Mouse (Mus musculus) intestine, embryonic 15.5 days (tissue): ENCODE data around the gene Hsd11b2. TPM values are rescaled to one million over a fixed set of nuclear protein-coding genes. Genes with fewer than 3 reads are reported as not detected.
A peak's percentile ranks its signal among the peaks of the same experiment; 100 is the strongest.
"Not testable (repeated sequence)": the region's sequence is repeated elsewhere in the genome, so short reads cannot be mapped to it uniquely, and the experiment has no call there.

Experiments
- ATAC-seq: fragments of 200-750 bp; cut with Nextera tagmentation; 2 replicates; pipeline ENCODE4 v1.8.0; 2017; ENCODE audit warnings: moderate TSS enrichment, moderate library complexity
- H3K27ac ChIP-seq: fragments of 300-500 bp; sonication (generic); 2 replicates; pipeline ENCODE4 v1.5.1; 2015; ENCODE audit warnings: mild to moderate bottlenecking, inconsistent platforms
- H3K27me3 ChIP-seq: fragments of 300-500 bp; sonication (generic); replicated peaks from 2 replicates; pipeline ENCODE4 v1.6.1; 2015; ENCODE audit warnings: inconsistent platforms
- H3K36me3 ChIP-seq: fragments of 300-500 bp; sonication (generic); 2 replicates; pipeline ENCODE4 v1.6.1; 2015; ENCODE audit warnings: inconsistent platforms
- H3K4me1 ChIP-seq: fragments of 300-500 bp; sonication (generic); replicated peaks from 2 replicates; pipeline ENCODE4 v1.6.1; 2015; ENCODE audit warnings: inconsistent platforms
- H3K4me2 ChIP-seq: fragments of 300-500 bp; sonication (generic); replicated peaks from 2 replicates; pipeline ENCODE4 v1.6.1; 2015; ENCODE audit warnings: mild to moderate bottlenecking, inconsistent platforms
- H3K4me3 ChIP-seq: fragments of 300-500 bp; sonication (generic); replicated peaks from 2 replicates; pipeline ENCODE4 v1.5.1; 2015; ENCODE audit warnings: inconsistent platforms
- H3K9ac ChIP-seq: fragments of 300-500 bp; sonication (generic); 2 replicates; pipeline ENCODE4 v1.6.1; 2015; ENCODE audit warnings: inconsistent platforms
- H3K9me3 ChIP-seq: fragments of 300-500 bp; sonication (generic); 2 replicates; pipeline ENCODE4 v1.6.1; 2016; ENCODE audit warnings: inconsistent platforms
- WGBS: fragments of 180-500 bp; shearing (Covaris S2); methylation state at CpG from one replicate; pipeline ENCODE4 v1.1.7; 2015; 5-methylcytosine and 5-hydroxymethylcytosine counted together
- polyA plus RNA-seq: library from polyadenylated mRNA; unstranded; fragments of >200 nt; fragmentation: Nextera tagmentation; extraction: Ambion mirVana; gene quantifications from 2 replicates; pipeline ENCODE4 v1.2.1, GENCODE M21; 2015

The Hsd11b2 gene
- polyA plus RNA-seq, 1 experiment from 2014 or later = 2.7 TPM

GRCm38 (mm10) chr8:105549506-105549905, 31.0 kb downstream of the Hsd11b2 start:
- no peak overlapping the region for H3K27ac ChIP-seq
- H3K9ac ChIP-seq = no peak overlapping the region
- H3K27me3 ChIP-seq = no peaks in the 10 kb centered on the region
- no peak overlapping the region for H3K4me2 ChIP-seq
- H3K4me1 ChIP-seq = peaks cover 12% of the 10 kb centered on the region
- no peaks in the 10 kb centered on the region for H3K9me3 ChIP-seq
- no peak for ATAC-seq
- no peaks in the 10 kb centered on the region for H3K36me3 ChIP-seq
- H3K4me3 ChIP-seq = no peak overlapping the region
- WGBS = 78% methylated on average over 1 of the region's 1 CpGs

DNA sequence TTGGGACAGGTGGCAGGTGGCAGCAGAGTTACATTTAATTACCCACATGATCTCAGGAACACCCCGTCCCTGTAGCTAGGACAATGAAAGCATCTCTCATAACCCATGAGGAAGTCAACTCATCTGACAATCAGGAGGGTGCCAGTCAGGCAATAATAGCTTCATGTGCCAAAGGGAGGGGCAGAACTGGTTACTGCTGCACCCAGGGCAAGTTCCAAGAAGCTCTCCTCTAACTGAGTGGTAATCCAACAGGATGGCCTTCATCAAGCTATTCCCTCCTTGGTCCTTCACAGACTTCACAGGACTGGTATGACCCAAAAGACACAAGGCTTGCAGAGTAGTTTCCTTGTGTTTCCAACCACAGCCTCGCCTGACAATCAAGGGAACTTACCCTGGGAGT, 31.5 kb downstream of the Hsd11b2 start:
- Histone ChIP-seq H3K36me3 (no peaks in the 10 kb centered on the region), H3K4me3 (no peak overlapping the region), H3K9ac (no peak overlapping the region), H3K4me1 (peaks cover 6% of the 10 kb centered on the region), H3K4me2 (no peak overlapping the region), H3K27me3 (no peaks in the 10 kb centered on the region), H3K27ac (no peak overlapping the region), H3K9me3 (no peaks in the 10 kb centered on the region)
- WGBS = 59% methylated on average over 2 of the region's 2 CpGs
- ATAC-seq = peak; percentile 39; the same call in 1 of the 2 replicates

DNA sequence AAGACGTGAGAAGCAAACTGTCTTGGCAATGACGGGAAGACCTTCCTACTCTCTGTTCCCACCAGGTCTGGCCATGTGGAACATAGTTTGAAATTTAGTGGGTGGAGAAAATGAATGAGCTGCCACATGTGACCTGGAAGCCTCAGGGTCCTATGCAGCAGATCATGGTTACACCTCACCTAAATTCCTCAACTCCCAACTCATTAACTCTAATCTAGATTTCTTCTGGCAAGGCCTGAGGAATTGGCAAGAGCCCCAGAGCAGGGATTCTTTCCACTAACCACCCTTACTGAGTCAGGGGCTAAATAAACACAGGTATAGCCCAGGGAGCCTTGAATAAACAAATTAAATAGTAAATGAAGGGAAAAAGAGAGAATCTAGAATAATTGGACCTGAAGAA, 33.5 kb downstream of the Hsd11b2 start:
- ATAC-seq = no peak
- Histone ChIP-seq H3K4me3 (no peak overlapping the region), H3K4me1 (0 out of 2 replicates have a peak, but pooled peaks cover 2% of the 10 kb centered on the region), H3K4me2 (no peak overlapping the region), H3K9ac (no peak overlapping the region), H3K27ac (no peak overlapping the region), H3K27me3 (no peaks in the 10 kb centered on the region), H3K9me3 (no peaks in the 10 kb centered on the region), H3K36me3 (no peaks in the 10 kb centered on the region)
- 95% methylated on average over 2 of the region's 2 CpGs for WGBS

- Histone ChIP-seq H3K9me3 (no peaks in the 10 kb centered on the region), H3K36me3 (no peaks in the 10 kb centered on the region), H3K4me3 (no peak overlapping the region), H3K27ac (no peak overlapping the region), H3K27me3 (no peaks in the 10 kb centered on the region), H3K4me1 (0 out of 2 replicates have a peak, but pooled peaks cover 2% of the 10 kb centered on the region), H3K9ac (no peak overlapping the region), H3K4me2 (no peak overlapping the region)
- no peak for ATAC-seq
- WGBS = 80% methylated on average over 1 of the region's 1 CpGs
These were observed 34.3 kb downstream of the Hsd11b2 start for GRCm38 (mm10) chr8:105552824-105553223.

DNA sequence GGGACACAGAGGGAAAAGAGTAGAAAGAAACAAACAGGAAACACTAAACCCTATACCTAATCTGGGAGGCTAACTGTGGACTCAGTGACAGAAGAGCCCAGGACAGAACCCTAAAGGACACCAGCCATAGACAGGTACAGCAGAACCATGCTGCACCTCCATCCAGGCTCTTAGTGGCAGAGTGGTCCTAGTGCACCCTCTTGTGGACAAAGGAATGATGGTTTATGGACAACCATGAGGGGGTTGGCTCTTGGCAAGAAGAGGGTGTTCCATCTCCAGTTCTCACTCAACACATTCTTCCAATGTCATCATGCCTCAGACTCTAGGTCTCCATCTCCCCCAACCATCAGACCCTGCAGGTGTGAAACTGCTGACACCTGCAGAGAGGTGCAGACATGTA, 35.5 kb downstream of the Hsd11b2 start:
- no peaks in the 10 kb centered on the region for H3K9me3 ChIP-seq
- no peaks in the 10 kb centered on the region for H3K27me3 ChIP-seq
- H3K4me1 ChIP-seq = 0 out of 2 replicates have a peak, but pooled peaks cover 2% of the 10 kb centered on the region
- no peak overlapping the region for H3K27ac ChIP-seq
- H3K9ac ChIP-seq = no peak overlapping the region
- H3K4me3 ChIP-seq = no peak overlapping the region
- H3K36me3 ChIP-seq = no peaks in the 10 kb centered on the region
- ATAC-seq = peak; percentile 80
- no peak overlapping the region for H3K4me2 ChIP-seq

GRCm38 (mm10) chr8:105555230-105555629, 36.7 kb downstream of the Hsd11b2 start:
- Histone ChIP-seq H3K4me3 (no peak overlapping the region), H3K9ac (no peak overlapping the region), H3K9me3 (no peaks in the 10 kb centered on the region), H3K4me2 (no peak overlapping the region), H3K27ac (no peak overlapping the region), H3K27me3 (no peaks in the 10 kb centered on the region), H3K36me3 (no peaks in the 10 kb centered on the region), H3K4me1 (0 out of 2 replicates have a peak, but pooled peaks cover 2% of the 10 kb centered on the region)
- 0 out of 2 replicates have a peak, but pooled peaks have one; percentile 26 for ATAC-seq
- 81% methylated on average over 3 of the region's 3 CpGs for WGBS

- 91% methylated on average over 3 of the region's 3 CpGs for WGBS
- no peak for ATAC-seq
- no peaks in the 10 kb centered on the region for H3K9me3 ChIP-seq
These were observed 44.3 kb downstream of the Hsd11b2 start for GRCm38 (mm10) chr8:105562863-105563262.

GRCm38 (mm10) chr8:105563871-105564270, 45.3 kb downstream of the Hsd11b2 start:
- 88% methylated on average over 1 of the region's 1 CpGs for WGBS
- Histone ChIP-seq H3K9ac (no peak overlapping the region), H3K4me1 (peaks cover 20% of the 10 kb centered on the region), H3K27me3 (no peaks in the 10 kb centered on the region), H3K4me3 (no peak overlapping the region), H3K27ac (no peak overlapping the region), H3K4me2 (no peak overlapping the region), H3K36me3 (no peaks in the 10 kb centered on the region), H3K9me3 (no peaks in the 10 kb centered on the region)
- no peak for ATAC-seq

More at GRCm38 (mm10) chr8:105562863-105563262, 44.3 kb downstream of the Hsd11b2 start:
- H3K4me1 ChIP-seq = peaks cover 20% of the 10 kb centered on the region
- H3K36me3 ChIP-seq = no peaks in the 10 kb centered on the region
- no peak overlapping the region for H3K4me2 ChIP-seq
- H3K27me3 ChIP-seq = no peaks in the 10 kb centered on the region
- H3K27ac ChIP-seq = no peak overlapping the region
- H3K9ac ChIP-seq = no peak overlapping the region
- H3K4me3 ChIP-seq = no peak overlapping the region

DNA sequence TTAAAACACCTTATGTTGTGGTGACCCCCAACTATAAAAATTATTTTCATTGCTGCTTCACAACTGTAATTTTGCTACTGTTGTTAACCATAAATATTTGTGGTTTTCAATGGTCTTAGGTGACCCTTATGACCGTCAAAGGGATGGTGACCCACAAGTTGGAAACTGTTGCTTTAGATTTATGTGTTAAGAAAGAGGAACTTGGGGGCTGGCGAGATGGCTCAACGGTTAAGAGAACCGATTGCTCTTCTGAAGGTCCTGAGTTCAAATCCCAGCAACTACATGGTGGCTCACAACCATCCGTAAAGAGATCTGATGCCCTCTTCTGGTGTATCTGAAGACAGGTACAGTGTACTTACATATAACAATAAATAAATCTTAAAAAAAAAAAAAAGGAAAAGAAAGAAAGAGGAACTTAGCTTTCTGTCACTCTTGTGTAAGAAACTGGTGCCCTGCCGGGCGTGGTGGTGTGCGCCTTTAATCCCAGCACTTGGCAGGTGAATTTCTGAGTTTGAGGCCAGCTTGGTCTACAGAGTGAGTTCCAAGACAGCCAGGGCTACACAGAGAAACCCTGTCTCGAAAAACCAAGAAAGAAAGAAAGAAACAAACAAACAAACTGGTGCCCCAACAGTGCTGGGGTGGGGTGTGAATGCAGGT, 46.1 kb downstream of the Hsd11b2 start:
- peak overlapping the region; percentile 77; the same call in 1 of the 2 replicates for H3K9ac ChIP-seq
- H3K9me3 ChIP-seq, H3K36me3 ChIP-seq, ATAC-seq, H3K27me3 ChIP-seq, H3K27ac ChIP-seq: not testable (repeated sequence)
- WGBS = 83% methylated on average over 9 of the region's 9 CpGs
- peak overlapping the region; percentile 83 for H3K4me2 ChIP-seq
- peaks cover 20% of the 10 kb centered on the region for H3K4me1 ChIP-seq
- H3K4me3 ChIP-seq = peak overlapping the region; percentile 95

DNA sequence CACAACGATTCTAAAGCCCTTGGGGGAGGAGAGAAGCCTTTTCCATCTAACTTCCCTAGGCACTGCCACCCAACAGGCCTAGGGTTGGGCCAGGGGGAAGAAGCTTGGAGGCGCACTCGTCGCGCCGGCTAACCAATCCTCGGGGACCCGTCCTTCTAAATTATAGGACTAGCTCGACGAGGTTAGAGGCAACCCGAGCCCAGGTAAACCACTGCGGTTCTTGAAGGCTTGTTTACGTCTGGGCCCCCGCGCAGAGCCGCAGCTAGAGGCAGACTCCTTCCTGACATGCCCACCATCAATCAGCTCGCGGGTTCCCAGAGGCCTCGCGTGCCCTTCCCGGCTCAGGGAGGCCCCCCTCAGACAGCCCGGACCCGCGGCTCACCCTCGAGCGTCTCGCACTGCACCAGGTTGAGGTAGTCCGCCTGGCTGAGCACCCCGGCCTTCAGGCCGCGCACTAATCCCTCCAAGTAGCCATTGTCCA, 46.9 kb downstream of the Hsd11b2 start:
- H3K9ac ChIP-seq = peak overlapping the region; percentile 77
- H3K27me3 ChIP-seq = no peaks in the 10 kb centered on the region
- H3K4me3 ChIP-seq = peak overlapping the region; percentile 95
- WGBS = under 1% methylated on average over 31 of the region's 31 CpGs
- no peaks in the 10 kb centered on the region for H3K36me3 ChIP-seq
- H3K27ac ChIP-seq = peak overlapping the region; percentile 70
- H3K4me2 ChIP-seq = peak overlapping the region; percentile 83
- peak; percentile 78 for ATAC-seq
- peaks cover 20% of the 10 kb centered on the region for H3K4me1 ChIP-seq
- H3K9me3 ChIP-seq = no peaks in the 10 kb centered on the region

DNA sequence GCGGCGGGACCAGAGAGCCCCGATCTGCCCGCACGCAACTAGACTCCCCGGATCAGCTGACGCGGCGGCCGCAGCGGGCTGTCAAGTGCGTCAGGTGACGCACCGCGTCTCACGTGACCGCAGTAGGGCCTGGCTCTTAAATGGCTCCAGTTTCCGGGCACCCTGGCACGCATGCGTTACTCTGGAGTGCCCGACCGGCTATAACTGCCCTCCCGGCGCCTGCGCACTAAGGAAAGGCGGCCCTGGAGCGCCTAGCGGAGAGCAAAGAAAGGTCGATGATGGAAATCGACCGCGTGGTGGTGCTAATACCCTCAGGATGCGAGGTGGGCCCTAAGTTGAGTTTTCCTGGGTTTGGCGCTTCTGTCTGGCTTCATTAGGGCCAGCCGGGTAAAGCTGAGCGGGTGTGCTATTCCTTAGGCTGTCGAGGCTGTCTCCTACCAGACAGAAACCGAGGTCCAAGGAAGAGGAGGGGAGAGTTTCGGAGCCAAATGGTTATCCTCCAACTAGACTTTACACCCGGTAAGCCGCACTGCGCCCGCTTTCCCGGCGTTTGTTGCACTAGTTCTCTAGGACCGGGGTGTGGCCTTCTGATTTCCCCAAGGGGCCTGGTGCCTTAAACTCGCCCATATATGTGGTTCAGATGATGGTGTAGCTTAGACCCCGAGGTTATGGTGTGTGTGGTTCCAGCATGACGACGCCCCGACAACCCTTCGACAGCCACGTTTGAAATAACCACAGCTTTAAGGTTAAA, 47.6 kb downstream of the Hsd11b2 start, which contains the start of gene Atp6v0d1:
Atp6v0d1 (minus strand) TSS at position 96 of the 751 bp plus-strand sequence.
- no peaks in the 10 kb centered on the region for H3K27me3 ChIP-seq
- H3K4me1 ChIP-seq = peaks cover 20% of the 10 kb centered on the region
- peak; percentile 99 for ATAC-seq
- no peaks in the 10 kb centered on the region for H3K36me3 ChIP-seq
- peak within 1 kb of the TSS; percentile 77 for H3K9ac ChIP-seq
- H3K4me2 ChIP-seq = peak within 1 kb of the TSS; percentile 83
- no peaks in the 10 kb centered on the region for H3K9me3 ChIP-seq
- H3K4me3 ChIP-seq = peak within 1 kb of the TSS; percentile 95
- H3K27ac ChIP-seq = peak within 1 kb of the TSS; percentile 70
- 3% methylated on average over 52 of the region's 53 CpGs for WGBS
